Mouse (Mus musculus) stomach, postnatal 0 days (tissue): ENCODE data around the gene Sstr2. TPM values are rescaled to one million over a fixed set of nuclear protein-coding genes. Genes with fewer than 3 reads are reported as not detected.
"Not testable (repeated sequence)": the region's sequence is repeated elsewhere in the genome, so short reads cannot be mapped to it uniquely, and the experiment has no call there.

Source experiments
- ATAC-seq: fragments of 200-750 bp; cut with Nextera tagmentation; 2 replicates; pipeline ENCODE4 v1.8.0; 2017; ENCODE audit not compliant: low FRiP score, low TSS enrichment
- DNase-seq: peaks from one replicate; pipeline ENCODE4 v3.0.0-alpha.2; 2016; ENCODE audit warnings: low spot score
- H3K27ac ChIP-seq: fragments of 300-500 bp; sonication (generic); replicated peaks from 2 replicates; pipeline ENCODE4 v1.5.1; 2014; ENCODE audit warnings: mild to moderate bottlenecking, control low read depth
- H3K27me3 ChIP-seq: fragments of 300-500 bp; sonication (generic); 2 replicates; pipeline ENCODE4 v1.6.1; 2014; ENCODE audit warnings: low read length; ENCODE audit not compliant: control insufficient read depth, insufficient read depth
- H3K36me3 ChIP-seq: fragments of 300-500 bp; sonication (generic); 2 replicates; pipeline ENCODE4 v1.6.1; 2014; ENCODE audit warnings: low read length, mixed read lengths; ENCODE audit not compliant: control insufficient read depth, insufficient read depth
- H3K4me1 ChIP-seq: fragments of 300-500 bp; sonication (generic); replicated peaks from 2 replicates; pipeline ENCODE4 v1.6.1; 2014; ENCODE audit warnings: antibody characterized with exemption; ENCODE audit not compliant: control insufficient read depth, insufficient read depth
- H3K4me2 ChIP-seq: fragments of 300-500 bp; sonication (generic); replicated peaks from 2 replicates; pipeline ENCODE4 v1.6.1; 2014; ENCODE audit warnings: low read depth, mild to moderate bottlenecking, control low read depth, moderate library complexity
- H3K4me3 ChIP-seq: fragments of 300-500 bp; sonication (generic); 2 replicates; pipeline ENCODE4 v1.5.1; 2014; ENCODE audit warnings: low read depth, low read length, control low read depth
- H3K9ac ChIP-seq: fragments of 300-500 bp; sonication (generic); 2 replicates; pipeline ENCODE4 v1.6.1; 2014; ENCODE audit warnings: mild to moderate bottlenecking, low read length, control low read depth, mixed read lengths
- H3K9me3 ChIP-seq: fragments of 300-500 bp; sonication (generic); 2 replicates; pipeline ENCODE4 v1.6.1; 2016; ENCODE audit warnings: low read length; ENCODE audit not compliant: control insufficient read depth
- CTCF ChIP-seq: IDR thresholded peaks from 2 replicates; pipeline ENCODE4 v1.5.1; 2016; ENCODE audit warnings: antibody characterized with exemption, low read depth, mild to moderate bottlenecking, moderate library complexity
- EP300 ChIP-seq: optimal IDR thresholded peaks from 2 replicates; pipeline ENCODE3; 2016; ENCODE audit warnings: antibody characterized with exemption
- WGBS: fragments of 180-500 bp; shearing (Covaris S2); extraction: QIAGEN DNeasy Blood & Tissue Kit; methylation state at CpG from one replicate; pipeline ENCODE4 v1.1.7; 2014; 5-methylcytosine and 5-hydroxymethylcytosine counted together
- polyA plus RNA-seq: library from polyadenylated mRNA; unstranded; fragments of >200 nt; fragmentation: Nextera tagmentation; extraction: Ambion mirVana; gene quantifications from 2 replicates; pipeline ENCODE4 v1.2.1, GENCODE M21; 2015

The Sstr2 gene
- polyA plus RNA-seq, 1 experiment from 2014 or later: 1.8 TPM

DNA sequence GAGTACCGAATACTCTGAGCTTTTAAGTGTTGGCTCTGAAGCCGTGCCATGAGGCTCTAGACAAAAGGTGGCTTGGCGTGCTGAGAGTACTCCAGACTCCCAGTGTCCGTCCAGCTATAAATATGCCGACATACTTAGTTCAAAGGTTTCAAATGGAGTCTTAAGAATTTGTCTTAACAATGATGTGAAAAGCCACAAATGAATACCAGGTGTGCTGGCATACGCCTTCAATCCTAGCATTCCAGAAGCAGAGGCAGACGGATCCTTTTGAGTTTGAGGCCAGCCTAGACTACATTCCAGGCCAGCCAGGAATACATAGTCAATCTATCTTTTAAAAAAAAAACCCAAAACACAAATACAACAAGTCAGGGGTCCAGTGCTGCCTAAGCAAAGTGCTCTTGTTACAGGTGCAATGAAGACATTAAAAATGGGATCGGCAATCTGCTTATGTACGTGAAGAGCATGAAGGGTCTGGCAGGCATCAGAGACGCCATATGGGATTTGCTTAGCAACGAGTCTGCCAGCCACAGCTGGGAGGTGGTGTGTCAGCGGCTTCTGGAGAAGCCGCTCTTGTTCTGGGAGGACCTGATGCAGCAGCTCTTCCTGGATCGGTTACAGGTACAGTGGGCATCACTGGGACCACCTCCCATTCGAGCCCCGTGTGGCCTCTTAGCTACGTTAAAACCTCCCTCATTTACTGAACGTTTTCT is 35.6 kb downstream of the Sstr2 start:
- Histone ChIP-seq H3K27ac (no peak overlapping the region), H3K4me3 (no peak overlapping the region), H3K9me3 (no peaks in the 10 kb centered on the region), H3K4me1 (no peaks in the 10 kb centered on the region; the same call in 1 of the 2 replicates), H3K4me2 (no peak overlapping the region), H3K36me3 (peaks cover 46% of the 10 kb centered on the region), H3K27me3 (no peaks in the 10 kb centered on the region), H3K9ac (no peak overlapping the region)
- DNase-seq: no peak
- ATAC-seq: no peak
- 80% methylated on average over 18 of the region's 18 CpGs for WGBS
- TF ChIP-seq EP300 (no peak), CTCF (no peak)

DNA sequence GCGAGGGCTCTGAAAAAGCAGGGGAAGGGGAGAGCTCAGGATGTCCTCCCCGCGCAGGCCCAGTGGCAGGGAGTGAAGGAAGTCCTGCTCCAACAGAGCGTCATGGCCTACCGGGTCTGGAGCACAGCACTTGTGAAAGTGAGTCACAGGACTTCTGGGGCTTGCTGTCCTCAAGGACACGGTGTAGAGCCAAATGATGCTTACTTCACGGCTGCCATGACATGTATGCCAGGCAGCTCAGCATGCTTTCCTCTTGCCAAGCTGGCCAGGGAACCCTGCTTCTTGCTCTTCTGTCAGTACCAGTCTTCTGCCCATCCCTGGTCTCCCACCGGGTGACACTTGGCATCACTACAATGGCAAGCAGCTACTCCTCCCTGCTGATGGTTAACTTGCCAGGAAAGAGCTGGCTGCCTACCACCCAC is 37.4 kb downstream of the Sstr2 start:
- no peak for ATAC-seq
- no peak for TF ChIP-seq CTCF
- TF ChIP-seq EP300: no peak
- Histone ChIP-seq H3K9me3 (no peaks in the 10 kb centered on the region), H3K36me3 (peaks cover 52% of the 10 kb centered on the region), H3K27ac (no peak overlapping the region), H3K4me3 (no peak overlapping the region), H3K27me3 (no peaks in the 10 kb centered on the region), H3K9ac (no peak overlapping the region), H3K4me2 (no peak overlapping the region), H3K4me1 (no peaks in the 10 kb centered on the region)
- DNase-seq: no peak
- 87% methylated on average over 8 of the region's 8 CpGs for WGBS

DNA sequence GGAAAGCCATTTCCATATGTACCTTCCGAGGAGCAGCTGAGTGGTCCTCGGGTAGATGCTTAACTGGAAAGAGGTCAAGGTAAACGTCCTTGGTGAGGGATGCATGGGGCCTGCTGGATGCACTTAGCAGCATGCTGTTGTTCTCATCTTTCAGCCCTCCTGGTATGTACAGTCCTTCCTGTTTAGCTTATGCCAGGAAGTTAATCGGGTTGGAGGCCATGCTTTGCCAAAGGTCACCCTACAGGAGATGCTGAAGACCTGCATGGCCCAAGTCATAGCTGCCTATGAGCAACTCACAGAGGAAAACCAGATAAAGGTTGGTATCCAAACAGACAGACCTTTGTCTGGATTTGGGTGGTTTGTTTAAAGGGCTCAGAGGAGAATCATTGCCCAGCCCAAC is 38.1 kb downstream of the Sstr2 start:
- Histone ChIP-seq H3K4me1 (no peaks in the 10 kb centered on the region), H3K4me2 (no peak overlapping the region), H3K27me3 (no peaks in the 10 kb centered on the region), H3K4me3 (no peak overlapping the region), H3K9ac (no peak overlapping the region), H3K27ac (no peak overlapping the region), H3K9me3 (no peaks in the 10 kb centered on the region), H3K36me3 (peaks cover 56% of the 10 kb centered on the region)
- WGBS: 43% methylated on average over 4 of the region's 4 CpGs
- ATAC-seq (no peak), DNase-seq (no peak)
- no peak for TF ChIP-seq EP300
- TF ChIP-seq CTCF: no peak

DNA sequence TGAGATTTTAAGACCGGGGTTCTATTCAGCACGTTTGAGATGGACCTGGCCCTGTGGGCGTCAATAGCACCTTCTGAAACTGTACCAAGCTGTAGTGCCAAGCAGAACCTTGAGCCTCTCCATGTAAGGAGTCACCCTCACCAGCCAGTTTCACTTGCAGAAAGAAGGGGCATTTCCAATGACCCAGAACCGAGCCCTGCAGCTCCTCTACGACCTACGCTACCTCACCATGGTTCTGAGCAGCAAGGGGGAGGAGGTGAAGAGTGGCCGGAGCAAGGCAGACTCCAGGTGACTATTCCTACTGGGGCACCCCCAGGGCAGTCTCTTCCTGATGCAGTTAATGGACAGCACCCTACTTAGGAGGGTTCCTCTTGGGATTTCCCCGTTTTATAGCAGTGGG is 39.2 kb downstream of the Sstr2 start:
- TF ChIP-seq EP300 (no peak), CTCF (no peak)
- no peak overlapping the region for H3K9ac ChIP-seq
- H3K4me2 ChIP-seq: no peak overlapping the region
- no peak overlapping the region for H3K27ac ChIP-seq
- ATAC-seq (no peak), DNase-seq (no peak)
- H3K4me3 ChIP-seq: no peak overlapping the region
- no peaks in the 10 kb centered on the region for H3K4me1 ChIP-seq
- H3K9me3 ChIP-seq: no peaks in the 10 kb centered on the region
- H3K27me3 ChIP-seq: no peaks in the 10 kb centered on the region
- H3K36me3 ChIP-seq: peaks cover 51% of the 10 kb centered on the region
- WGBS: 83% methylated on average over 8 of the region's 8 CpGs

DNA sequence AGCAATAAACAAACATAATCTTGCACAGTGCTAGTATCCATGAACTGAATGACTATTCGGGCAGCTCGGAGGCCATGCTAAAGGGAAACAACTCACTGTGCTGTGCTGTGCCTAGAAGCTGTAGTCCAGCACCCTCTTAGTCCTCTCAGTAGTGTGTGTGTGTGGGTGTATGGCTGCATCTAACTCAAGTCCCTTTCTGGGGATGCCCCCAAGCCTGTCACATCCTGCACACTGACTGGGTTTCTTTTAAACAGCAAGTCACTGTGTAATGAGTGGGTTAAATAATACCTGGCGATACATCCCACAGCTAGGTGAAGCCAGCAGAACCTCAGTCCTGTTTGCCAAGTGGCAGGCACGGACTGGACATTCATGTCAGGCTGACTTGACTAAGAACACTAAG is 39.6 kb downstream of the Sstr2 start:
- DNase-seq: no peak
- no peak overlapping the region for H3K9ac ChIP-seq
- no peaks in the 10 kb centered on the region for H3K4me1 ChIP-seq
- WGBS: 62% methylated on average over 4 of the region's 4 CpGs
- no peak overlapping the region for H3K27ac ChIP-seq
- ATAC-seq: no peak; the same call in 1 of the 2 replicates
- no peaks in the 10 kb centered on the region for H3K9me3 ChIP-seq
- no peak overlapping the region for H3K4me2 ChIP-seq
- H3K27me3 ChIP-seq: no peaks in the 10 kb centered on the region
- H3K36me3 ChIP-seq: peaks cover 46% of the 10 kb centered on the region
- TF ChIP-seq EP300 (no peak), CTCF (no peak)
- no peak overlapping the region for H3K4me3 ChIP-seq

DNA sequence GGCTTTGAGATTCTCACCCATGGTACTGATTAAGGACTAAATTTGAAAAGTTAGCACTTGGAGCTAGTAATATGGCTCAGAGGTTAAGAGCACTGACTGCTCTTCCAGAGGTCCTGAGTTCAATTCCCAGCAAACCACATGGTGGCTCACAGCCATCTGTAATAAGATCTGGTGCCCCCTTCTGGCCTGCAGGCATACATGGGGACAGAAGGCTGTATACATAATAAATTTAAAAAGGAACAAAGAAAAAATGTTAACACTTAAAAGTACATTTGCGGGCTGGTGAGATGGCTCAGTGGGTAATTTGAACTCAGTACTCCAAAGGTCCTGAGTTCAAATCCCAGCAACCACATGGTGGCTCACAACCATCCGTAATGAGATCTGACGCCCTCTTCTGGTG is 41.1 kb downstream of the Sstr2 start:
- not testable (repeated sequence) for H3K4me2 ChIP-seq, H3K9me3 ChIP-seq, DNase-seq, H3K4me3 ChIP-seq, ATAC-seq, H3K27me3 ChIP-seq, H3K4me1 ChIP-seq, H3K9ac ChIP-seq, H3K27ac ChIP-seq
- TF ChIP-seq CTCF: peak; percentile 39
- WGBS: 100% methylated on average over 3 of the region's 3 CpGs
- peaks cover 33% of the 10 kb centered on the region for H3K36me3 ChIP-seq
